Mouse (Mus musculus) cerebellum, postnatal 14 days (tissue): Measurements from ENCODE around the gene Nt5c2.
"Not testable (repeated sequence)": the region's sequence is repeated elsewhere in the genome, so short reads cannot be mapped to it uniquely, and the experiment has no call there.

Source experiments
- DNase-seq, 2 experiments: peaks; one replicate each; pipeline ENCODE4 v3.0.0; 2021; ENCODE audit warnings: mixed read lengths in 2 of 2

The Nt5c2 gene

DNA sequence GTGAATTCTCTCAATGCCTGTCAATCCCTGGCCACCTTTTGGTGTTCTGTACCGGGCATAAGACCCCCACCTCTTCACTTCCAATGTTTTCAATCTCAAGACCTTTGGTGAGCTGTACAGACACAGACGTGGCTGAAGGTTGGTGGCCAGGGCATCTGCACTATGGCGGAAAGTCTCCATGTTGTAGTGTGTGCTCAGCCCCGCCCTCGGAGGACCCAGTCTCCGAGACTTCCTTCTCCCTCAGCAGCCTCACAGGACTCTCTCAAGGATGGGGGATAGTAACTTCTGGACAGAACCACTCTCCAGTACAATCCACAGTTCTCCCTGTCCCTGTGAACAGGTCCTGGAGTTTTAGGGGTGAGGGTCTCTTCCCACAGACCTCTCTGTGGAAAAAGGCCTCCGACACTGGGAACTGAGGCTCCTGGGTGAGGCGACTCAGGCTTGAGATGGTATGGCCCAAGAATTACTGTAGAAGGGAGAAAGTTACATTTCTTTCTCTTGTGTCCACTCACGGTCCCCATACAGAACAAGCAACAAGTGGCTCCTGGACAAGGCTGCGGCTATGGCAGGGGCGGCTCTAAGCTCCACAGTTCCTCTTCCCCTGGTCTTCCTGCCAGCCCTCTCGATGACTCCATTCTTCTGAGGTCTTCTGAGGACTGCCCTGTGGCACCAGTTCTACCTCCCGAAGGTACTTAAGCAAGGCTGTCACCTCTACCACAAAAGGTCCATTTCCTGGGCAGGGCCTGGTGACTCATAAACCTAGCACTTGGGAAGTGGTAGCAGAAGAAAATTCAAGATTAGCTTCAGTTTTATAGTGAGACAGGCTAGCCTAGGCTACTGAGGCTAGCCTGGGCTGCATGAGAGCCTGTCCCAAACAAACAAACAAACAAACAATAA lies 30.0 kb downstream of the Nt5c2 start:
- DNase-seq = no peak

DNA sequence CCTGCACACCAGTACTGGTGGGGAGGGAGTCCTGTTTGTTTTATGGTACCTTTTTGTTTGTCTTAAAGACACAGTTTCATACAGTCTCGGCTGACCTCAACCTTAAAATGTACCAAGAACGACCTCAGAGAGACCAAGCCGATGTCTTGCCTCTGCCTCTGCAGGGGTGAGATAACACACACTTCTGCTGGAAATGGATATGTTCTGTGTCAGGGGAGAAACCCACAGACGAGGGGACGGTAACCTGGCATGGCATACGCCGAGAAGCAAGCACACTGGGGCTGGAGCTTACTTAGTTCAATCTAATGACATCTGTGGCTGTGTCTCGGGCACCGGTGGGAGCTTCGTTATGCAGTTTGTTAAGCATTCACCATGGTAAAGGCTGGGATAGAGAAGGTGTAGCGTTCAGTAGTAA lies 31.0 kb downstream of the Nt5c2 start:
- no peak for DNase-seq

DNA sequence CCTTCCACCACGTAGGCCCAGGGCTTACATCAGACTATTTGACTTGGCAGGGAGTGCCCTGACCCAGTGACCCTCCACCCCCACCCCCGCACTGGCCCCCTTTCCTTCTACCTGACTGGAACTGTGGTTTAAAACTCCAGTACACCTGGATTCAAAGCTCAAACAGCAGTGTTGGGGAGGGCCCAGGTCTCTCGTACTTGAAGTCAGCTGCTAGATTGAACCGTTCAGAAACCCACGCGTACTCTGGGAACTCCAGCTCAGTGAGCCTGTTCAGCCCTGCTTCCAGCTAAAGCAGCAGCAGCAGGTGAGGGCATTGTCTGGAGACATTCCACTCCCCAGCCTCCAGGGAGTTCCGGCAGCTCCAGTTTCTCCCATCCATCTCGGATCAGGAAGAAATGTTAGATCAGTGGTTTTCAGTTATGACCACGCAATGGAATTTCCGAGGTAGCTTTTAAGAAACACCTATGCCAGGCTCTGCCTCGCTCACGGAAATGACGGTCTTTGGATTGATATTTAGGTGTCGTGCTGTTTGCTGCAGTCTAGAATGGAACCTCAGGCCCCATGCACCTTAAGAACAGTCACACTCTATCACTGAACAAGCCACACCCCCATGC lies 31.5 kb downstream of the Nt5c2 start:
- DNase-seq = no peak

DNA sequence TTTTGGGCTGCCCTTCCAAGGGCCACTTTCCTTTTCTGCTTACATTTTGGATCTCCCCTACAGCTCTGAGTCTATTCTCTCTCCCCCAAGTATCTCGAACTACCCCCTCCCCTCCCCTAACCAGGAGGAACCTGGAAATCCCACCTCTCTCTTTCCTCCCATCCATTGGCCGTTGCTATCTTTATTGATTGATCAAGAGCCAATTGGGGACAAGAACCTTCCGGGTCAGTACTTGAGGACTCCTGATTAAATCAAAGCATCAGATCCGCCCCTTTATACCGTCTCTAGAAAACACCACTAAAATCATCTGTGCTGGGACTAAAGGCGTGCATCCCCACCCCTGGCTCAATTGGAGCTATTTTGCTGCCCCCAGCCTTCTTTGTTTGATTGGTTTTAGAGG lies 33.5 kb downstream of the Nt5c2 start:
- DNase-seq = no peak

DNA sequence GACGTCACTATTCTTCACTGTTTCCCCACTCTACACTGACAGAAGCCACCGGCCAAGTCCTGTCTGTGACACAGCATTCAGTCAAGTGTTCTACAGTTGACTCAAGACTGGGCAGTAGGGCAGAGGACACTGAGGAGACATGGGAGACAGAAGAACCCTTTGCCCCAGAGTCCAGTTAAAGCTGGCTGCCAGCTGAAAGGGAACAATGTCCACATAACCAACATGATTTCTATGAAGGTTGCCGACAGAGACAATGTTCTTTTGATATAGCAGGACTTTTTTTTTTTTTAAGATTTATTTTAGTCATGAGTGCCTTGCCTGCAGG lies 35.2 kb downstream of the Nt5c2 start:
- DNase-seq = no peak

DNA sequence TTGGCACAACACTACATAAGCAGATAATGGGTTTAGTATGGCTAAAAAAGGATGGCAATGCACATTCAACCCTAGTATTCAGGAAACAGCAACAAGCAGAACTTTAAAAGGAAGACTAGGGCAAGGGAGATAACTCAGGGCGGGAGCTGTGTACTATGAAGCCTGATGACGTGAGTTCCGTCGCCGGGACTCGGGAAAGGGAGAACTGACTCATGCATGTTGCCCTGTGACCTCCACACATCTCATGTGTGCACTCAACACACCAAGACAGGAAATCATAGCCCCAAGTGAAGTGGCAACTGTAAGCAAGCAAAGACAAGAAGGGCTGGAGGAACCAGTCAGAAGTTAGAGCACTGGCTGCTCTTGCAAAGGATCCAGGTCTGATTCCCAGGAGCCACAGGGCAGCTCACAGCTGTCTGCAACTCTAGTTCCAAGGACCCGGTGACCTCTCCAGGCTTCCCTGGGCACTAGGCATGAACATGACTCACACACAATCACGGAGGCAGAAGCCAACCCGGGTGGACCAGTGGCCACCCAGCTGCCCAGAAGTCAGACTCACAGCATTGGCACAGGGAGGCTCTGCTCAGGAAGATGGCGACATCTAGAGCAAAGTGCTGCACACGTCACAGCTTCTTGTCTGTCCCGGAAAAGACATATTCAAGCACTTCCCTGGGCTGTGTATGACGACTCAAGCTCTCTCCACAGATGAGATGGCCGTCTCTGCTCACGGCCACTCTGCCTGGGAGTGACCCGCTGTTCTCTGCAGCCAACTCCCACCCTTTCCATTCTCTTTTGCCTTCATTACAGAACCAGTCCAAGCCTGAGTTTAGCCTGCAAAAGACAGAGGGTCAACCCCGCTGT lies 35.8 kb downstream of the Nt5c2 start:
- DNase-seq = no peak

DNA sequence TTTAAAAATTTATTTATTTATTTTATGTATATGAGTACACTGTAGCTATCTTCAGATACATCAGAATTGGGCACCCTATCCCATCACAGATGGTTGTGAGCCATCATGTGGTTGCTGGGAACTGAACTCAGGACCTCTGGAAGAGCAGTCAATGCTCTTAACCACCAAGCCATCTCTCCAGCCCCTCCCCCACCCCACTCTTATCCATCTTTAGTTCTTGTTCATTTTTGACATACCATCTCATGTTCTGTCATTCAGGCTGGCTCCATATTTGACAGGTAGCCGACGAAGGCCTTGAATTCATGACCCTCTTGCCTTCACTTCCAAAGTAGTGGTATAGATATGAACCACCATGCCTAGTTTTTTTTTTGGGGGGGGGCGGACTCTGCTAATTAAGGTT lies 36.9 kb downstream of the Nt5c2 start:
- not testable (repeated sequence) for DNase-seq

DNA sequence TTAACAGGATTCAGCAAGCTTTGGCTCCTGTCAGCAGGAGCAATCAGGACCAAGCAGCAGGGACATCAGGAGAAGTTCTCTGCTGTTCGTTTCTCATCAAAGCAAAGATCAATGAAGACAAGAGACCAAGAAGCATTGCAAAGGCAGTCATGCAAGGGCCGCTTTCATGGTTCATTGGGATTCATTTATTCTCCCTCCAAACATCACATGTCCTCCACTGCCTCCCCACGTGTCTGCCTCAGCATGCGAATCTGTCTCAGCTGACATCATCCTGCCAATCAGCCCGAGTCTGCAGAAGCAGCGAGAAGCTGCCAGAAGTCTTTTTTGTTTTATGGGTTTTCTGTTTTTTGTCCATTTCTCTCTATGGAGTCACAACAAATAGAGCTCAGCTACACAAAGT lies 37.5 kb downstream of the Nt5c2 start:
- peak in 1 of 2 experiments; percentile 56 for DNase-seq

DNA sequence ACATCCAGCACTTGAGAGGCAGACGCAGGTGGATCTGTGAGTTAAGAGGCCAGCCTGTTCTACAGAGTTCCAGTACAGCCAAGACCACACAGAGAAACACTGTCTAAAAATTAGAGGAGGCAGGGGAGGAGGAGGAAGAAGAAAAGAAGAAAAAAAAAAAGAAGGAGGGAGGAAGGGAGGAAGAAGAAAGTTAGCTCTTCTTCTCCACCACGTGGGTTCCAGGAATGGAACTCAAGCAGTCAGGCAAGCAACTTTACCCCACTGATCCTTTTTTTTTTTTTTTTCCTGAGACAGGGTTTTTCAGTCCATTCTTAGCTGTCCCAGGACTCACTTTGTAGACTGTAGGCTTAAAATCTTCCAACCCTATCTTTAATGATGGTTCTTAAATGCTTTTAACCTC lies 38.2 kb downstream of the Nt5c2 start:
- no peak for DNase-seq

DNA sequence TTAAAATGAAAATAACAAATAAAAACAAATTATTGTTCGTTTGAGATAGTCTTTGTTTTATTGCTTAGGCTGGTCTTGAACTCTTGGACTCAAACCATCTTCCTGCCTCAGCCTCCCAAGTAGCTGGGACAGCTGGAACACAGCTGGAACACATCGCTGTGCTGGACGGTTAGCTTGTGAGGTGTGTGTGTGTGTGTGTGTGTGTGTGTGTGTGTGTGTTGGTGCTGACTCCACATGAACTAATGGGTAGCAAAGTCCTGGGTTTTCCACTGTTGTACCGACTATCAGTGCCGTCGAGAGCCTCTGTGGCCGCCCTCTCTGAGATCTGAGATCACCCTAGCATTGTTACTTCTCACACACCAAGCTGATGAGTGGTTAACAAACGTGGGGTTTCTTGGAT lies 39.0 kb downstream of the Nt5c2 start:
- DNase-seq = no peak

DNA sequence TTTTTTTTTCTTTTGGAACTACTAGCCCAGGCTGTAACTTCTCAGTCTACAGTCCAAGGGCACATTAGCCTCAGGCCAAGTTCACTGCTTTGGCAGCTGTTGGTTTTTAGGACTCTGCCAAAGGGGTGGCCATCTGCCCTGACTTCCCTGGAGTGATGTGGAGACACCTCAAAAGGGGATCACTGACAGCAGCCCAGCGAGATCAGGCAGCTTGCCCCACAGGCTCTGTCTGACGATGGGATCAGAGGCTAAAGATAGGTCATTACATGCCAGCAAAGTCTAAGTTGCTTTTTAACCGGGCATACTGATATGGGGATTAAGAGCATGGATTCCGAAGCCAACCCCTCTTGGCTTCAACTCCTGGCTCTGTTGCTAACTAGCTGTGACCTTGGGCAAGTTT lies 39.4 kb downstream of the Nt5c2 start:
- peak; percentile 66 to 71 for DNase-seq

DNA sequence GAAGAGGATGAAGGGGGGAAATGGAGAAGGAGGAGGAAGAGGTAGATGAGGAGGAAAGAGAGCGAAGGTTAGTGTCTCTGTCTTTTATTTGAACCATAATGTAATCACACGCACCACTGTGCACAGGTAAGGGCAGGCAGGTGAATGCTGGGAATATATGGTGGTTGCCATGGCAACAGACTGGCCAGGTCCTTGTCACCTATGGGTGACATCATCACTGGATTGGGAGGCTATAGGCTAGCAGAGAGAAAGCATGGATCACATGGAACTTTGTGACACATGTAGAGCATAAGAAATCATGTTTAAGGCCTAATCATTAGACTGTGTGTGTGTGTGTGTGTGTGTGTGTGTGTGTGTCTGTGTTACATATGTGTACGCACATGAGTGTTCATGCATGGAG lies 42.8 kb downstream of the Nt5c2 start:
- no peak for DNase-seq

DNA sequence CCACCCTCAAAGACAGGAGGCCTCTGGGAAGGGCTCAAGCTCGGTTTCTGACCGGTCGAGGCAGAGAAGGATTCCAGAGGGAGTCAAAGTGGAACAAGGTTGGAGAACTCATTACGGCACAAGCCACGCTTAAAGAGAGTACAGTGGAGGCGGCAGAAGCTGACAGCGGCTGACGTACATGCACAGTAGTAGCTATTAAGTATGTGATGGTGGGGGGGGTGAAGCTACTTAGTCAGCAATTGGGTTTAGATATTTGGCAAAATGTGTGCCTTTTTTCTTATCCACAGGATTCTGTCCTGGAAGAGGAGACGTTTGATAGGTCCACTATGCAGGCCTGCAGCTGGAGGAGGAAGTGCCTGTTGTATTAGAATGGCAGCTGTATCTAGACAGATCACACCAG lies 43.2 kb downstream of the Nt5c2 start:
- DNase-seq = no peak

DNA sequence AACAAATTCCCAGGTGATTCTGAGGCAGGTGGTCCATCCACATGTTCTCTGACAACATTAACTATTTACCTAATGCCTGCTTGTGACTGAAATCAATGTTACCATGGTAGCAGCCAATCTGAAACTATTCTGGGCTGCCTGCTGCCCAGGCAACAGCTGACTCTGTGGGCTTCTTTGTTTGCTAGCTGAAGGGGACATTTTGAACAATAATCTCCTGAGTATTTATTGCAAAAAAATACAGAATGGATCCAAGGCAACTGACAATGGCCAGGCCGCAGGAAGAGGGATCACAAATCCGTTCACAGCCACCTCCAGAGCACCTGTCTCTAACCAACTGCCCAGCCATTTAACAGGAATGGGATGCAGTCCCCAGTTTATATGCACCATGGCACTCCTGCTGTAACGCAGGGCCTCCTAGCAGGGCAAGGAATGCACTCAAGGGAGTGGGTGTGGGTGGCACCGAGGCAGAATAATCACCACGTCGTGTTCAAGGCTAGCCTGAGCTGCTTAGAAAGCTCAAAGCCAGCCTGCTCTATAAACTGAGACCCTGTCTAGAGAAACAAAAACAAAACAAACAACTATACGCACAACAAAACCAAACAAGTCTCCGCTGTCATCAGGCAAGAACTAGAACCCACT lies 43.8 kb downstream of the Nt5c2 start:
- DNase-seq = no peak

DNA sequence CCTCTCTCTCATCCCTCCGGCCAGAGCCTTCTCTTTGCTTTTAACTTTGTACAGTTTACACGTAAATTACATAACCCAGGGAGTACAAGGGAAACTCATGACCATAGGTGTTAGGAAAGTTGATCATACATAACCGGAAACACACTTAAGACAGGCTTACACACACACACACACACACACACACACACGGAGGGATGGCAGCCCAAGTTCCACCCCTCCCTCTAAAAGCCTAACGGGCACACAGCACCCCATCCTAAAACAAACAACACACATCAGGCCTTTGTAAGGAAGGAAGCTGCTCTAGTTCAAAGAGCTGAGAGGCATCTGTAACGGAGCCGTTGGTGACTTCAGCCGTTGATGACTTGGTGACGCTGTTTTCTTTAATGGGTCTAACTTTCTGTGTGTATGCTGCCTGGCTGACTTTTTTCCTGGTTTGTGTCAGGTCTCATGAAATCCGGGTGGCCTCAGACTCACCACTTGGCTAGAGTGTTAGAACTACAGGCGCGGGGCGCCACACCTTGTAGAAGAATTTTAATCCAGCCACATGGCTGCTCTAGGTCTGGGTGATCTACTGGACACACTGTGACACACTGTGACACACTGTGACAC lies 44.7 kb downstream of the Nt5c2 start:
- no peak for DNase-seq

DNA sequence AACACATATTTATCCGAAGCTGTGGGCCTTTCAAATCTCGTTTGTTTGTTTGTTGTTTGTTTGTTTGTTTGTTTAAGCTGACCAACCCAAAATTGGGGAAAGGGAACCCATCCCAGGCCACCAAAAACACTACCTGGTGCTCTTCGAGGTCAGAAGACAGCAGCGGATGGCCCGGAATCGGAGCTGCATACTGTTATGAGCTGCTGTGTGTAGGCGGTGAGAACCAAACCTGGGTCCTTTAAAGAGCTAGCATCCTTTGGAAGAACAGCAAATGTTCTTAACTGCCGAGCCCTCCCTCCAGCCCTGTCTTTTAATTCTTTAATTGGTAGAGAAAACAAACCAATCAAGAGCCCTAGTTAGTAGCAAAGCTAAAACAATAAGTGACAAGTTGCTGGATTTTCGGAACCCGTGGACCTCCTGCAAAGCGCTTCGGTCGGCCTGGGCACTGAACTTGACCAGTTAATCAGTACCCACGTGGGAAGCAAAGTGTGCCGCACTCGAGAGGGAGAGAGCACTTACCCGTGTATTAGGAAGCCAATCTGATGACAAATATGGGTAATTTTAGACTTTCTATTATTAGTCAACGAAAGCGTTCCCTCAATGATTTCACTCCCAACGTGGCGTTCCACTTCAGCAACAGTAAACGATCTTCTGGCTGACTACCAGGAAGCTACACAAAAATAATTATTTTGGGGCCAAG lies 45.5 kb downstream of the Nt5c2 start:
- no peak for DNase-seq

DNA sequence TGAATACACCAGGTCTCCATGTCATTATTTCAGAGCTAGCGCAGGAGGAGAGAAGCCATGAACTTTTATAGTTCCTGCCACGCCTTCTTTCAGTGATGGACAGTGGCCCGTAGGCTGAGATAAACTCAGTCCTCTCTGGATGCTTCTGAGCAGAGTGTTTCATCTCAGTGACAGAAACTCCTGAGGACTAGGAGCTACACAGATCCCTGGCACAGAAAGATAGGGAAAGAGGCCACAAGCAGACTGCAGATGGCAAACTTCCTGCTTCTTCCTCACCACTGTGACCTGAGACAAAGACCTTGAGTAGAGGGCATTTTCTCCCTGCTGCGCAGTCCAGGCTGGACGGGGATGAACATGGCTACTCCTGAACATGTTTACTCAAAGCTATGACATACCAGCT lies 46.1 kb downstream of the Nt5c2 start:
- no peak for DNase-seq

DNA sequence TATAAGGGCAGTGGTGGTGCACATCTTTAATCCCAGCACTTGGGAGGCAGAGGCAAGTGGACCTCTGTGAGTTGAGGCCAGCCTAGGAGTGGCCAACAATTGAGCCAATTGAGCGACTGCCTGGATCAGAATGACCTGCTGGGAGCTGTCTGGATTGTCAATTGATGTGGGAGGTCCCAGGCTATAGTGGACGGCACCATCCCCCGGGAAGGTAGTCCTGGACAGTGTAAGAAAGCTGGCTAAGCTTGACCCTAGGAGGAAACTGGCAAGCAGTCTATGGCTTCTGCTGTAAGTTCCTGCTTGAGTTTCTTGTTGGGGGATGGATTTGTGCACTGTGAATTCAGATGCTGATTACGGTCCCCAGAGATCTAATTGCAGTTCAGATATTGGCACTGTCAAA lies 47.1 kb downstream of the Nt5c2 start:
- DNase-seq = no peak

DNA sequence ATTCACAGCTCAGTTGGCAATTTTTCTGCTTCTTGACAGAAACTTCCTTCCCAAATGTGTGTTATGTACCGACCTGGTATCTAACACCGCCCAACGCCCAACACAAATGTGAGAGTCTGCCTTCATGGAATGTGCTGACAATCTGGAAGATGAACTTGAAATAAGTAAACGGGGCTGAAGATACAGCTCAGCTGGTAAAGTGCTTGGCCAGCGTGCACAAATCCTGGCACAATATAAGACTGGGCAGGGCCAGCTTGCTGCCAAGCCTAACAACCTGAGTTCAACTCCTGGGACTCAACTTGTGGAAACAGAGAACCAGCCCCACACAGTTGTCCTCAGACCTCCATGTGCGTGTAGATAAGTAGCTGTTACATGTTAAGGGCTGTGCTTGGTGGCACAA lies 48.6 kb downstream of the Nt5c2 start:
- no peak for DNase-seq

DNA sequence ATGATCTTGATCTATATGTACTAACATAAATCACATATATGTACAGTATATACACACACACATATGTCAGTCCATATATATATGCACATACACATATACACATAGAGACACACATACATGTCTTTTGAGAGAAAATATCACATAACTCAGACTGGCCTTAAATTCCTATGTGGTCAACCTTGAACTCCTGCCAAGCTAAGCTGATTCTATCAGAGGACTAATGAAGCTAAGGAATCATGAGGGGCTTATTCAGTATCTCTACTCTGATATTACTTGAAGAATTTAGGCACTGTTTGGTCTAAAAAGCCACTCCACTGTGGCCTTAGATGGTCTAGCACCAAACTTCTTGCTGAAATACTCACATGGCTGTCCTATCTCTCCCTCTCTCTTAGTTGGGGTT lies 49.5 kb downstream of the Nt5c2 start:
- DNase-seq = no peak

DNA sequence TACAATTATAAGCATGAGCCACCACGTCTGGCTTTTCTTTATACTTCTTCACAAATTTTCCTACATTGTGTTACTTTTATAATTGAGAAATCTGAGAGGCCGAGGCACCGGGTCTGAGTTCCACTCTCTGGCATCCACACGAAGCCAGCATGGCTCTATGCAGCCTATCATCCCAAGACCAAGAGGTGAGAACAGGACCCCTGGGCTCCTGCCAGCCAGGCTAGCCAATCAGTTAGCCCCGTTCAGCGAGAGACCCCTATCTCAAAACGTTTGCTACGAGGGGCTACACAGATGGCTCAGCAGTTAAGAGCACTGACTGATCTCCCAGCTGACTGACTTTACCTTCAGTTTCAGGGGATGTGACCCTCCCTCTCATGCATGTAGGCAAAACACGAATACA lies 50.6 kb downstream of the Nt5c2 start:
- no peak for DNase-seq

DNA sequence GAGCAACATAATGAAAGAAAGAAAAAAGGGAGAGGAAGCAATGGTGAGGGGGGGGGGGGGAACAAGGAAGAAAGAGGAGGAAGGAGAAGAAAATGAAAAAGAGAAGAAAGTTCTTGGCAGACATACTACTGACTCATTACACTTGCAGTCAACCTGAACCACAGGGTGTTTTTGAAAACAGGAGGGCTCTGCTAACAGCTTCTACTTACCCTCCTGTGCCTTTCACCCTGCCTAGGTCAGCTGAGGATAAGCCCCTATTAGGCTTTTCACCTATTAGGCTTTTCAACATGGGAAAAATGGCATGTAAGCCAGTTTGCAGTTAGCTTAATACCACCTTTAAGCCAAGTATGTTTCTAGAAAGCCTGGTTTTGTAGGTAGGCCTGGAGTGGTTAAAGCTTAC lies 51.5 kb downstream of the Nt5c2 start:
- DNase-seq = no peak
